8 mouse cellular contexts compared by ENCODE assay signal in genomic region chr3:89183058-89183958, GRCm38 (mm10). TPM values are rescaled to one million over a fixed set of nuclear protein-coding genes. Genes with fewer than 3 reads are reported as not detected.
DNase-seq lines count a peak whose midpoint lies in the region; ATAC-seq and TF ChIP-seq lines count a peak whose summit lies in the region.

Gene Fam189b (plus strand): TSS chr3:89183143.

- TF ChIP-seq POLR2A in lung, adult 2 months (IDR thresholded peaks at IDR 0.05; ENCODE audit: borderline replicate concordance, extremely low read depth, low read depth, low read length), result peak; percentile 75; the same call in 1 of the 2 replicates
- peak; percentile 88 for TF ChIP-seq POLR2A in olfactory bulb, adult 2 months (IDR thresholded peaks at IDR 0.05; ENCODE audit: insufficient read depth, low read depth, low read length)

- H3K4me1 ChIP-seq in lung, adult 2 months (ENCODE audit: control insufficient read depth, insufficient read depth, low read length), result peaks cover 9% of the 10 kb centered on the region
- peaks cover 26% of the 10 kb centered on the region for H3K4me1 ChIP-seq in olfactory bulb, adult 2 months (ENCODE audit: control insufficient read depth, insufficient read depth, low read length)

- peak; percentile 89 for DNase-seq in MN1 (ENCODE audit: low spot score)
- peak; percentile 93 to 96 for DNase-seq in cerebellum, postnatal 10 days
- peak; percentile 87 to 95 for DNase-seq in frontal cortex, adult 2 months (ENCODE audit: extremely low spot score in 1 of 2, low spot score in 1 of 2)
- peak; percentile 89 to 91 for DNase-seq in layer of hippocampus, adult 8-10 months (ENCODE audit: low spot score in 2 of 2)
- DNase-seq in lung, adult 2 months, result peak; percentile 75
- peak; percentile 92 for DNase-seq in thymus, postnatal 14 days

- WGBS in lung, adult 2 months, result 9% methylated on average over 39 of the region's 39 CpGs
- WGBS in olfactory bulb, adult 2 months, result 3% methylated on average over 39 of the region's 39 CpGs

- TF ChIP-seq CTCF in lung, adult 2 months (IDR thresholded peaks at IDR 0.05; ENCODE audit: insufficient read depth, low read length), result no peak
- no peak for TF ChIP-seq CTCF in olfactory bulb, adult 2 months (IDR thresholded peaks at IDR 0.05; ENCODE audit: insufficient read depth, low read depth, low read length)

- peak within 1 kb of the TSS; percentile 69 for H3K27ac ChIP-seq in olfactory bulb, adult 2 months (ENCODE audit: insufficient read depth, low read depth, low read length)

- peak; percentile 87 to 93 for ATAC-seq in hematopoietic stem cell, adult 5-6 weeks (replicated peaks in 1 of 2; ENCODE audit: insufficient read depth in 1 of 2, low FRiP score in 2 of 2, low TSS enrichment in 1 of 2, low read depth in 1 of 2, poor library complexity in 2 of 2, severe bottlenecking in 2 of 2)

- peak within 1 kb of the TSS; percentile 86 for H3K4me3 ChIP-seq in lung, adult 2 months (replicated peaks; ENCODE audit: extremely low read depth, low read depth, low read length)
- peak within 1 kb of the TSS; percentile 77 for H3K4me3 ChIP-seq in olfactory bulb, adult 2 months (ENCODE audit: insufficient read depth, low read depth, low read length)

RNA-seq across cellular contexts. Expression of gene Fam189b, which starts in this region (rescaled TPM):
- polyA plus RNA-seq in frontal cortex, adult 2 months (2012; rRNA removed), result 77.0 and 78.8 TPM in 2 replicates
- 7.3 and 8.0 TPM in 2 replicates for total RNA-seq in hematopoietic stem cell, adult 5-6 weeks (2017)
- 10 to 100 TPM; 52.6 to 54.5 (median 53.5) TPM for total RNA-seq in layer of hippocampus, adult 8-10 months (2022)
- 36.7 and 39.0 TPM in 2 replicates for polyA plus RNA-seq in lung, adult 2 months (2012; rRNA removed)
- not detected in 2 replicates for polyA plus RNA-seq in olfactory bulb, adult 2 months (2012; ENCODE audit: insufficient read depth, insufficient read length, low replicate concordance, missing spikeins)

Comparison
In these comparisons a context has a peak if more than half of its experiments do, and no peak if none do; other contexts are left out.
1. Peak in every context shown above with its lines: DNase-seq, ATAC-seq, H3K4me3 ChIP-seq and H3K27ac ChIP-seq.
2. RNA of gene Fam189b (polyA plus RNA-seq): 77.0 to 78.8 TPM in frontal cortex, adult 2 months and 36.7 to 39.0 TPM in lung, adult 2 months; not detected in olfactory bulb, adult 2 months; every median in the first group is over 10 times any median in the second.